Mouse (Mus musculus) liver, embryonic 14.5 days (tissue): ENCODE measurements around the gene Robo1. TPM values are rescaled to one million over a fixed set of nuclear protein-coding genes. Genes with fewer than 3 reads are reported as not detected.

Source experiments
- ATAC-seq: fragments of 200-750 bp; cut with Nextera tagmentation; 2 replicates; pipeline ENCODE4 v1.8.0; 2017; ENCODE audit warnings: moderate number of reproducible peaks, mild to moderate bottlenecking, moderate library complexity; ENCODE audit not compliant: insufficient read depth
- DNase-seq, 3 experiments: peaks; one replicate each; pipeline ENCODE4 v3.0.0-alpha.2; 2012 to 2013; ENCODE audit warnings: low read depth in 3 of 3, low spot score in 3 of 3
- H3K27ac ChIP-seq: fragments of 300-500 bp; sonication (generic); 2 replicates; pipeline ENCODE4 v1.5.1; 2014; ENCODE audit warnings: moderate library complexity, mild to moderate bottlenecking, control low read depth, inconsistent platforms
- H3K27me3 ChIP-seq: fragments of 300-500 bp; sonication (generic); 2 replicates; pipeline ENCODE4 v1.6.1; 2014; ENCODE audit warnings: mild to moderate bottlenecking, low read length, moderate library complexity; ENCODE audit not compliant: control insufficient read depth, insufficient read depth
- H3K36me3 ChIP-seq: fragments of 300-500 bp; sonication (generic); replicated peaks from 2 replicates; pipeline ENCODE4 v1.6.1; 2014; ENCODE audit warnings: low read depth; ENCODE audit not compliant: control insufficient read depth, insufficient read depth
- H3K4me1 ChIP-seq, 2 experiments: fragments of 200-500 bp in 1 of 2; fragments of 300-500 bp in 1 of 2; sonication (generic) in 1 of 2; replicated peaks; 2 replicates each; pipeline ENCODE4 v1.6.1; 2012 to 2014; ENCODE audit warnings: antibody characterized with exemption in 1 of 2, inconsistent platforms in 1 of 2, low read length in 1 of 2; ENCODE audit not compliant: control insufficient read depth in 2 of 2, insufficient read depth in 2 of 2
- H3K4me2 ChIP-seq: fragments of 300-500 bp; sonication (generic); 2 replicates; pipeline ENCODE4 v1.6.1; 2014; ENCODE audit warnings: low read depth, mild to moderate bottlenecking, control low read depth, moderate library complexity
- H3K4me3 ChIP-seq, 2 experiments: fragments of 200-500 bp in 1 of 2; fragments of 300-500 bp in 1 of 2; sonication (generic) in 1 of 2; 2 replicates each; pipeline ENCODE4 v1.5.1; 2012 to 2014; ENCODE audit warnings: low read depth in 2 of 2, low read length in 2 of 2, mild to moderate bottlenecking in 2 of 2, control low read depth in 1 of 2, inconsistent platforms in 1 of 2, moderate library complexity in 1 of 2; ENCODE audit not compliant: insufficient read depth in 1 of 2
- H3K9ac ChIP-seq: fragments of 300-500 bp; sonication (generic); replicated peaks from 2 replicates; pipeline ENCODE4 v1.6.1; 2014; ENCODE audit warnings: mild to moderate bottlenecking, control low read depth, moderate library complexity
- H3K9me3 ChIP-seq: fragments of 300-500 bp; sonication (generic); 2 replicates; pipeline ENCODE4 v1.6.1; 2016; ENCODE audit warnings: low read length, mixed read lengths; ENCODE audit not compliant: control insufficient read depth
- CTCF ChIP-seq: IDR thresholded peaks from 2 replicates; pipeline ENCODE4 v1.5.1; 2016; ENCODE audit warnings: antibody characterized with exemption, low read depth, control low read depth
- EP300 ChIP-seq: IDR thresholded peaks from 2 replicates; pipeline ENCODE4 v1.6.1; 2016; ENCODE audit warnings: antibody characterized with exemption, low read depth
- WGBS: fragments of 180-500 bp; shearing (Covaris S2); extraction: QIAGEN DNeasy Blood & Tissue Kit; methylation state at CpG from one replicate; pipeline ENCODE4 v1.1.7; 2014; ENCODE audit not compliant: insufficient replicate concordance; 5-methylcytosine and 5-hydroxymethylcytosine counted together
- polyA plus RNA-seq, 2 experiments: library from polyadenylated mRNA; depleted of rRNA in 1 of 2; stranded (reverse) in 1 of 2; unstranded in 1 of 2; fragments of >200 nt; fragmentation: Nextera tagmentation in 1 of 2; extraction: Ambion mirVana in 1 of 2; gene quantifications; 2 replicates each; pipeline versions ENCODE4 v1.2.1 to v1.2.3; 2012 to 2014

Gene Robo1
- polyA plus RNA-seq, 2 experiments: 3.1 to 3.4 TPM

GRCm38 (mm10) chr16:73027692-73028091 is 719.6 kb downstream of the Robo1 start:
- no peak for TF ChIP-seq CTCF
- TF ChIP-seq EP300: no peak
- H3K36me3 ChIP-seq: no peaks in the 10 kb centered on the region
- H3K9me3 ChIP-seq: no peaks in the 10 kb centered on the region
- H3K4me1 ChIP-seq: no peaks in the 10 kb centered on the region
- H3K4me3 ChIP-seq: no peak overlapping the region
- no peak overlapping the region for H3K27ac ChIP-seq
- H3K4me2 ChIP-seq: no peak overlapping the region
- no peaks in the 10 kb centered on the region for H3K27me3 ChIP-seq
- 78% methylated on average over 14 of the region's 14 CpGs for WGBS
- no peak for DNase-seq
- no peak overlapping the region for H3K9ac ChIP-seq
- ATAC-seq: no peak

GRCm38 (mm10) chr16:73030999-73031398 is 722.9 kb downstream of the Robo1 start:
- no peak for TF ChIP-seq EP300
- TF ChIP-seq CTCF: no peak

GRCm38 (mm10) chr16:73035210-73035985 is 727.3 kb downstream of the Robo1 start:
- TF ChIP-seq EP300 (no peak), CTCF (no peak)
- Histone ChIP-seq H3K9ac (no peak overlapping the region), H3K4me1 (no peaks in the 10 kb centered on the region; a peak in 1 of 4 replicates), H3K27ac (no peak overlapping the region), H3K4me3 (no peak overlapping the region), H3K4me2 (no peak overlapping the region), H3K9me3 (no peaks in the 10 kb centered on the region), H3K27me3 (no peaks in the 10 kb centered on the region), H3K36me3 (no peaks in the 10 kb centered on the region)
- DNase-seq (no peak), ATAC-seq (no peak)
- 80% methylated on average over 20 of the region's 20 CpGs for WGBS

More at GRCm38 (mm10) chr16:73030999-73031398, 722.9 kb downstream of the Robo1 start:
- Histone ChIP-seq H3K27ac (no peak overlapping the region), H3K27me3 (no peaks in the 10 kb centered on the region), H3K9ac (no peak overlapping the region), H3K9me3 (no peaks in the 10 kb centered on the region), H3K4me3 (no peak overlapping the region), H3K4me1 (no peaks in the 10 kb centered on the region), H3K4me2 (no peak overlapping the region), H3K36me3 (no peaks in the 10 kb centered on the region)
- DNase-seq (no peak), ATAC-seq (no peak)
- 45% methylated on average over 4 of the region's 4 CpGs for WGBS

- Histone ChIP-seq H3K27me3 (no peaks in the 10 kb centered on the region), H3K4me1 (no peaks in the 10 kb centered on the region; a peak in 1 of 4 replicates), H3K9me3 (no peaks in the 10 kb centered on the region), H3K9ac (no peak overlapping the region), H3K4me3 (no peak overlapping the region), H3K27ac (no peak overlapping the region), H3K4me2 (no peak overlapping the region), H3K36me3 (no peaks in the 10 kb centered on the region)
- 67% methylated on average over 7 of the region's 7 CpGs for WGBS
- no peak for DNase-seq
- ATAC-seq: no peak
- TF ChIP-seq EP300: no peak
- TF ChIP-seq CTCF: no peak
Measured at GRCm38 (mm10) chr16:73038552-73038951, 730.4 kb downstream of the Robo1 start.

GRCm38 (mm10) chr16:73062461-73062860 is 754.4 kb downstream of the Robo1 start:
- no peak overlapping the region for H3K9ac ChIP-seq
- no peak overlapping the region for H3K4me3 ChIP-seq
- no peak overlapping the region for H3K4me2 ChIP-seq
- H3K27ac ChIP-seq: no peak overlapping the region
- H3K4me1 ChIP-seq: no peaks in the 10 kb centered on the region
- no peaks in the 10 kb centered on the region for H3K27me3 ChIP-seq
- TF ChIP-seq CTCF: no peak
- TF ChIP-seq EP300: no peak
- H3K9me3 ChIP-seq: no peaks in the 10 kb centered on the region; the same call in 1 of the 2 replicates
- WGBS: 57% methylated on average over 3 of the region's 3 CpGs
- H3K36me3 ChIP-seq: no peaks in the 10 kb centered on the region
- DNase-seq: no peak
- ATAC-seq: no peak
